Mouse (Mus musculus) ovary, postnatal 36 days (tissue): ENCODE results near the gene Fcho2.
A peak's percentile ranks its signal among the peaks of the same experiment; 100 is the strongest.

Experiments
- DNase-seq: peaks from one replicate; pipeline ENCODE4 v3.0.0; 2022; ENCODE audit warnings: low spot score, mixed read lengths

Fcho2 gene

GRCm38 (mm10) chr13:98710655-98711054 is 104.6 kb downstream of the Fcho2 start:
- no peak for DNase-seq

DNA sequence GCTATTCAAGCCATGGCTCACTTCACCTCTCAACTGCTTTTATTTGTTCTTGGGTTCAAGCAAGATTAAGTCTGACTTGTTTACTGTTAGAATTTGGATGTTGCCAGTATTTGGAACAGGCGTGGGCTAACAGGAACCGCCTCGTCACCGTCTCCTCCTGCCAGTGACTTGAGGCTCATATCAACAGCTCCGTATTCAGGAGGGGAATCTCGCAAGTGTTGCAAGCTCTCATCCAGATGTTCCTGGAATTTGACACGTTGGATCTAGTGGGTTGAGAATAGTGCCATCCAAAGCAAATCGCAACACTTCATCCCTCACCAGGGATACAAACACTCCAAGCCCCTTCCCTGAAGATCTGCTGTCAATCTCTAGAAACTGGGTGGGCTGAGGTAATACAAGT is 105.0 kb downstream of the Fcho2 start:
- DNase-seq: no peak

GRCm38 (mm10) chr13:98705501-98705900 is 109.7 kb downstream of the Fcho2 start:
- no peak for DNase-seq

GRCm38 (mm10) chr13:98703786-98704185 is 111.5 kb downstream of the Fcho2 start:
- DNase-seq: no peak

- DNase-seq: no peak
Measured at GRCm38 (mm10) chr13:98702361-98702760, 112.9 kb downstream of the Fcho2 start.

DNA sequence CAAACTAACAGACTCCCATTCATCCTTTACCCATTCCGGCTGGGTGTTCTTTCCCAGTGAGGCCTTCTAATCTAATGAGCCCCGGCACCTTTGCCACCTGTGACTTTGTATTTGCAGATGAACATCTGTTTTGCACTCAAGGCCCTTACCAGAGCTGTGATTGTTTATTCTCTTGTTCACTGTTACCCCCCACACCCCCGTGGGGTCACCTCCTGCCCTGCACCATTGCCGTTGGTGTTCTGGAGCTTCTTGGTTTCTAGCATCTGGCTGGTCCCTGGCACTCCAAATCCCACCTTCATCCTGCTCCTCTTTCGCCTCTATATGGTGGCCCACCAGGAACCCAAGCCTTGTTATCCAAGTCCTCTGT is 114.0 kb downstream of the Fcho2 start:
- no peak for DNase-seq

DNA sequence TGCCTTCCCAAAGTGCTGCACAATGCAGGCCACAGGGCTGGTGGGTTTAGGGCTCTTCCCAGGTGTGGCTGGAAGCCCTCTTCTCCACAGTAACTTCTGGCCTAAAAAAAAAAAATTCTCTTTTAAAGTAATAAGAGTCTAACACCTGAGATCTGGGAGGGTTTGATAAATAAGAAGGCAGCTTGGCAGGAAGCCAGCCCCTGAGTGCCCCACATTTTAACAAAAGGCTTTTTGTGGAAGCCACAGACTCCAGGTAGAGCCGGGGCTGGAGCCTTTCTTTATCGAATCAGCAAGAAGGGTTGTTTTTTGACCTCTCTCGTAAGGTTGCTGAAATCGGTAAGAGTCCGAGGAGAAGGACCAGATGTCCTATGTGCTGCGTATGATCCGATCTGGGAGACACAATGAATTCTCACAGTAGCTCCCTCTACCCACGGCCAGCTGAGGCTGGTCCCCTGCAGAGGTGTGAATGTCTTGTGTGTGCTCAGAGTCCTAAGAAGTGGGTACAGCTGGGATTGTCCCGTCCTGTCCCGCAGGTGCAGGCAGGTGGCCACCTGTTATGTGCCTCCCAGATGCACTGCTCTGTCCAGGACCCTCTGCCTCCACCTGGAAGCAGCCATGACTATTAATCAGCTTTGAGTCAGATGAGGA is 114.5 kb downstream of the Fcho2 start:
- DNase-seq: no peak

GRCm38 (mm10) chr13:98699982-98700540 is 115.2 kb downstream of the Fcho2 start:
- DNase-seq: no peak

DNA sequence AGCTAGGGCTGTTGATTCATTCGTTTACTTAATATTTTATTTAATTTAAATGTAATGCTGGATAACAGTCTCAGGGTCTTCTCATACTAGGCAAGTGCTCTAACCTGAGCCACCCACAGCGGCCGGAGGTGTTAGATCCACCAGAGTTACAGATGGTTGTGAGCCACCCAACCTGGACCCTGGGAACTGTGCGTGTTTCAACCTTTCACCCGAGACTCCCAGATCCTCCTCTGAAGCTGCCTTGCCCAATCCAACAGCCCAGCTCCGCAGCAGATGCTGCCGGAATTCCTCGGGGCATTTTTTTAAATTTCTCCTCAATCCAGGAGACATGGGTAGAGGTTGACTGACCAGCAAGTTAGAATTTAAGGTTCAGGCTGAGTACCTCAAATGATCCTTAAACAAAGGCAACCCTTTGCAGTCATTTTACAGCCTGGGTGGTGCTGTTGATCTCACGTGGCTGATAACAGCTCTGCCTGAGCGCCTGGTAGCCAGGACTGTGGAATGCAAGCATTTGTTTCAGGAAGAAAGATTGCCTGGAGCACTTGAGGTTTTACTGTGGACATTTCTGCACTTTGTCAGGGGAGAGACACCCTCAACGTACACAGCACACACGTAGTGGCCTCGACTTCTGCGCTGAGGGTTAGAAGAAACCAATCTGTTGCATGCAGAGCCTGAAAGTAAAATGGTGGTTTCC is 116.1 kb downstream of the Fcho2 start:
- DNase-seq: no peak

GRCm38 (mm10) chr13:98696716-98697115 is 118.5 kb downstream of the Fcho2 start:
- no peak for DNase-seq

- DNase-seq: no peak
Measured at GRCm38 (mm10) chr13:98695546-98695945, 119.7 kb downstream of the Fcho2 start.

DNA sequence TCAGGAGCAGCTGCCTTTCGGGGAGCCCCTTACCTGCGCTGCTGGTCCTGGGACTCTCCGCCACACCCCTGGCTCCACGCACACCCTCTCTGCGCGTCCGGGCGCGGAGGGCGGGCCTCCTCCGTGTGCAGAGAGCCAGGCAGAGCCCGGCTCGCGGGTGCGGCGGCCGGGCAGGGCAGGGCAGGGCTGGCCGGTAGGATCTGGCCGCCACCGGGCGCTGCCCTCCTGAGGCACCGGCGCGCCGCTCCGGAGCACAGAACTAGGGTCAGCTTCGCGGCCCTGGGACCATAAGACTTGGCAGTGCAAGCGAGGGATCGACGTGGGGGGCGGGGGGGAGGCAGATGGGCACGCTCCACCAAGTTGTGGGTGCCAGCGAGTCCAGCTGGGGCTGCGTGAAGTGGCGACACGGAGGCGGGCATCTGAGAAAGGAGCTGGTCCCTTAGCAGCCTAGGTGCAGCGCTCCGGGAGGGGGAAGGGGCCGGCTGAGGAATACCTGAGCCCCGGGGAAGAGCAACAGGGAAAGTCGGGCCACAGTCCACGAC is 120.4 kb downstream of the Fcho2 start, which contains the start of gene Tmem171:
Gene Tmem171, minus strand, starts transcription at position 62 of the 542 bp plus-strand sequence.
- peak; percentile 49 for DNase-seq

GRCm38 (mm10) chr13:98693316-98693715 is 121.9 kb downstream of the Fcho2 start:
- no peak for DNase-seq

DNA sequence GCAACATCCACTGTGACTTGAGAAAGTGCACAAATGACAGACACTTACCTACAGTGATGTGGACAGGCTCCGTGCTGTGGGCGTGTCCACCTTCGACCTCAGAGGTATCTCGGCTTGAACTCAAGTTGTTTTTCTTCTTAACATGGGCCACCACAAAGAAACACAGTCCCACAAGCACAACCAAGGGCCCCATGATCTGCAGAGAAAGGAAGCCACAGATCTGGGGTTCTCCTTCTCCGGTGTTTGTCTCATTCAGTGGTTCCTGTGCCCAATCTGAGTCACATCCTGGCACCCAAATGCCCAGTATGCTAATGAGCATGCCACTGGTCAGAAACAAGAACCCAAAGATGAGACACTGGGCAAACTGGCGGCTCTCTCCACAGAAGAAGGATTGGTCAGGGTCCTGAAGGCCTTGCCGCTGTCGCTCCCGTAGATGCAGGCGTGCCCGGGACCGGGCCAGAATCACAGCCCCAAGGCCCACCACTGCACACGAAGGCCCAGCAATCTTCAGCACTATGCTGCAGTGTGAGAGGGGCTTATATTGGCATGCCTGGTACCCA is 123.2 kb downstream of the Fcho2 start:
- no peak for DNase-seq

GRCm38 (mm10) chr13:98690886-98691285 is 124.4 kb downstream of the Fcho2 start:
- DNase-seq: no peak

DNA sequence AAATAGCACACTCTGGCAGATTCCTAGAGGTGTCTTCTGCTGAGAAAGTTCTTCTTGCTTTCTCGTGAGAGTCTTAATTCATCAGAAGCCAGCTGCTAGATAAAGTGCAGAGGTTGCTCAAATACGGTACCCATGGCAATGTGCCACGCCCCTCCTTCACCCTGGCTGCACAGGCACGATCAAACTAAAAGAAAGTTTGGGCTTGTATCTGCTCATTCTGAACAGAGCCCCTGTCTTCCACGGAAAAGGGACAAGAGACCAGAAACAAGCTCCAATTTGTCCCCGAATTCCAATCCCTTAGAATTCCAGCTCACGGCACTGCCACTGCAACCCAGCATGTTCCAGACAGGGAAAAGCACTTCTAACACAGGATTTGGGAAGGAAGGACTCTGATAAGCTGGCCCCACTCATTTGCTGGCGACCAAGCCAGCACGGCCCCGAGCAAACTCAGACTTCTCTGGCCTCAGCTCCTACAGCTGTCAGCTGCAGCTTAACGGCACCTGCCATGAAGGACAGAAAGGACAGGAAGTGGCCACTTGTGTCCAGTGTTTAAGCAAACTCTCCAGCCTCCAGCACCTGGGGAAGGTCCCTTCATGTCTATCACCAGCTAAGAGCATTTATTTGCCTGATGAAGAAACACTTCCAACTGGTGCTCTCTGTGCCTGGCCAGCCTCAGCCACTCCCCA is 125.5 kb downstream of the Fcho2 start:
- peak; percentile 49 for DNase-seq

DNA sequence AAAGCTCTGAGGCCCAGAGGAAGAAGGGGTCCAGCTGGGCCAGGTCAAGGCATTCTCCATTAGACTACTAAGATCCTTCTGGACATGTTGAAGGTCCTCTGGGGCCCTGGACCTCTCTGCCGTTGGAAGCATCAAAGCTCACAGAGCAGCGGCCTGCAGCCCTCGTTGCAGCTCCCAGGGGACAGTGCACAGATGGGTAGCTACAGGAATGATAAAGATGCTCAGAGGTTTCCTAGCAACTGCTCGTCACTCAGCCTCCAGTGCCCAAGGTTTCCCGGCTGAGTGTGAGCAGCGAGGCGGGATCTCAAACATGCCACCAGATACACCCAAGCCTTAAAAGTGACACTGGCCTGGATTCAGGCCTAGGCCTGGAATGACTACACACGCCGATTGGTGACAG is 127.3 kb downstream of the Fcho2 start:
- no peak for DNase-seq

DNA sequence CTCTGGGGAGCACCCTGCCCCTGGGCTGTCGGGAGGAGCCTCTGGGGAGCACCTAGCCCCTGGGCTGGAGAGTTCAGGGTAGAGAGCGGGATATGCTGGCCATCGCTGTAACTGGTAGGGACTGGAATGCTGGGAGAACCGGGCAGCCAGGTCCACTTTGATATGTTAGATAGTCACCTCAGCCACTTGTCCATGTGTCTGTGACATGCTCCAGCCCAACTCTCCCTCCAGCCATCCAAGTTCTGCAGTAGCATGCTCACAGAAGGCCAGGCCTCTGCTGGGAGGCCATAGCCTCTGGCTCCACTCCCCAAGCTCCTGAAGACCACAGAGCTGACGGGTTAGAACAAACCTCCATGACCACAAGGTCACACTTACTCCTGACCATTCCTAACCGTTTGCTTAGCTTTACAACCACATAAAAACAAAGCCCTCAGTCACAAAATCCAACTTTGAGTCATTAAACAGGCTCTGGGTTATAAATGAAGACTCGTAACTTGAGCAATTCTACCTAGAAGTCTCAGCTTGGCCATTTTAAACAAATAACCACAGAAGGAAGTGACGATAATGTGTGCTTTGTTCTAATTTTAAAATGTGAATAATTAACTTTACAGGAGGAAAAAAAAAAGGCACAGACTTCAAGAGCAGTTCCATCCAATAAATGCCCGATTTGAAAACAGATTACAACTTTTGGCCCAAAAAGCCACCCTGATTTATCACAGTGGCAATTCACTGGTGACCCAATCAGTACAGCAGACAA is 130.9 kb downstream of the Fcho2 start:
- DNase-seq: no peak

DNA sequence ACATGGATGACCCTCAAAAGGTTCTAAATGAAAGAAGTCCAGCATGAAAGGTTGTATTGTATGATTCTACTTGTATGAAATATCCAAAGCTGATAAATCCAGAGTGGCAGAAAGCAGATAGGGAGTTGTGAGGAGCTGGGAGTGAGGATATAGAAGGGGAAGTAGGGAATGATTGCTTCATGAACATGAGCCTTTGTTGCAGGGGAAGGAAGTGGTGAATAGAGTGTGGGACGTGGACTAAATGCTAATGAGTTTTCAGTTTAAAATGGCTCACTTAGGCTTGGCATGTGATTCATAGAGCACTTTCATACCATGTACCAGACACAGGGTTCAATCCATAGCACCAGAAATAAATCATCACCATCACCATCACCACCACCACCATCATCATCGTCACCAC is 131.8 kb downstream of the Fcho2 start:
- DNase-seq: no peak

DNA sequence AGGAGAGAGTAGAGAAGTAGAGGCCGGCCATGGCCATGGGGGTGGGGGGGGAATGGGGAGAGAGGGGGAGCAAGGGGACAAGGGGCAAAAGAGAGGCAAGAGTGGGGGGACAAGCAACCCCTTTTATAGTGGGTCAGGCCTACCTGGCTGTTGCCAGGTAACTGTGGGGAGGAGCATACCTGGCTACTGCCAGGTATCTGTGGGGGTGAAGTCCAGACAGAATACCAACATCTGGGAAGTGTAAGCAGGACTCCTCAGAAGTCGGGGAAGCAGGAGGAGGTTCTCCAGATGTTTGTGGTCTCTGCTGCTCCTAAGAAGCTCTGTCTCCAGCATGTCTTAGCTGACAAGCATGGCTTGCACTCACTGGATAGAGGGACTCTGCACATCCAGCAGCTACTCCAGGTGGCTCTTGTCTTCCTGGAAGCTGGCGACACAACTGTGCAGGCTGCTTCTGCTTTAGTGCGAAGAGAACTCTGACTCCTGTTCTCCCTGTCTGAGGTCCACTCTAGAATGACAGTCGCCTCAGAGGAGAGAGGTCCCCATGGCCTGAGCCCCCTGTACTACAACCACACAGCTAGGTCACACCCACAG is 134.7 kb downstream of the Fcho2 start:
- DNase-seq: no peak

- DNase-seq: no peak
Measured at GRCm38 (mm10) chr13:98679631-98680041, 135.6 kb downstream of the Fcho2 start.
